Mouse (Mus musculus): Measurements from ENCODE around the gene Syna. TPM values are rescaled to one million over a fixed set of nuclear protein-coding genes. Genes with fewer than 3 reads are reported as not detected.

The Syna gene
- total RNA-seq, 4 experiments from 2014 or later, result not detected

DNA sequence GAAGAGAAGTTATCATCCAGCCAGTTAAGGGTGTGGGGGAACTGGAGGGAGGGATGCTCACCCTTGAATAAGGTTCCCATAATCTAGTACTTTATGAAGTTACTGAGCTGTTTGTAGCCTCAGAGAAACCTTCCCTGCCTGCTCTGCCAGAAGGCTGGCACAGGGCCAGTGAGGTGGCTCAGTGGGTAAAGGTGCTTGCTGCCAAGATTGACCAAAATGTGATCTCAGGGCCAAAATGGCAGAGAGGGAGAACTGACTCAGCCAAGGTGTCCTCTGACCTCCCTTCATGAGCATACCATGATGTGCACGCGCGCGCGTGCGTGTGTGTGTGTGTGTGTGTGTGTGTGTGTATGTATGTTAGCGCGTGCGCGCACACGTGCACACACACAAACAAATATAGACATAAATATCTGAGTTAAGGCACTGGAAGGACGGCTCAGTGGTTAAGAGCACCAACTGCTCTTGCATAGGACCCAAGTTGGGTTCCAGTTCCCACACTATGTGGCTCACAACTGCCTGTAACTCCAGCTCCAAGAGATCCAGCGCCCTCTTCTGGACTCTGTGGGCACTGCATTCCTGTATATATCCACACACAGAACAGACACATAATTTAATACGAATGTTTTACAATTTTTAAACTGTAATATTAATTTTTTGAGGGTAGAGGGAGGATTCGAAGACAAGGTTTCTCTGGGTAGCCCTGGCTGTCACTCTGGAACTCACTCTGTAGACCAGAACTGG is 33.8 kb downstream of the Syna start:
- no peak for DNase-seq

DNA sequence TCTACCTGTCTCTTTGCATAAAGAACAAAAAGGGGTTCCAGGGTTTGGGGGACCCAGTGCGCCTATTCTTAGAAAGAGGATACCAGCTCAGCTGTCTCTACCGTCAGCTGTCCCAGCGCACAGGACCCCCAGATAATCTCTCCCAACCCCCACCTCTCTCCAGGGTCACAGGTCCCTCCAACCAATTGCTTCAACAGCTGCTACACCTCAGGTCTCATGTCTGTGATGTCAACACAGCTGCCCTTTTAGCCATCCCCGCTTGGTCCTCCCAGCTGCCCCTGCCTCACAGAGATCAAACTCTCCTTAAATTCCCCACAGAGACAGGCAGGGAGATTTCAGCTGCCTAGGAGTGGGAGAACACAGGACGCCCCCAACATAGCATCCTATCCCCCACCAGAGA is 36.2 kb downstream of the Syna start:
- DNase-seq, result no peak

DNA sequence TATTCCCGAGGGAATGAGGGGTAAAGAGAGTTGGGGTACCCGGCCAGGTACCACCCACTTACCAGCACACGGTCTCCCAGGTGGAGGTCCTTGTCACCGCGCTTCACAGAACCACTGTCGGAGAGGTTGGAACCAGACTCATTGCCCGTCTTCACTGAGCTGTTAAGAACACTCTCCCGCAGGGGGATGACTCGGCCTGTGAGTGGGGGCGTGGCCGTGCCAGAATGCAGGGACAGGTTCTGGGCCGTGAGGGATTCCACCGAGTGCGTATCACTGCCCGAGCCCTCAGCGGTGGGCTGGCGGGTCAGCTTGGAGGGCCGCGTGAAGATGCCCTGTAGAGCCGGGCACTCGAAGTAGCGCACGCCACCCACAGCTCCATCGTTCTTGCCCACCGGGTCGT is 37.4 kb downstream of the Syna start:
- DNase-seq, result no peak

DNA sequence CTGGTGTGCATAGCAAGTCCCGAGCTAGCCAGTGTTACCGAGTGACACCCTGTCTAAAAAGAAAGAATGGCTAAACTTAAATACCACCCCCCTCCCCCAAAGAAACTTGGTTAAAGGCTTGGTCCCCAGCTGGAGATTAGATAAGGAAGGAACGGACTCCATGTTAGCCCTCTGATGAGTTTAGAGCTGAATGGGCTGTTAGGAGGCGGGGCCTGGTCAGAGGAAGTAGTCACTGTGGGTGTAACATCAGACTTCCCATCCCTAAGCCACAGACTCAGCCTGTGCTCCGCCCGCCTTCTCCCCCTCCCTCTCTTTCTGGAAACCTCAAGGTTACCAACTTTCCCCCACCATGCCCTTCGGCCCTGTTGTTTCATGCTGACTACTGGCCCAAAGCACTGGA is 38.2 kb downstream of the Syna start:
- no peak for DNase-seq

DNA sequence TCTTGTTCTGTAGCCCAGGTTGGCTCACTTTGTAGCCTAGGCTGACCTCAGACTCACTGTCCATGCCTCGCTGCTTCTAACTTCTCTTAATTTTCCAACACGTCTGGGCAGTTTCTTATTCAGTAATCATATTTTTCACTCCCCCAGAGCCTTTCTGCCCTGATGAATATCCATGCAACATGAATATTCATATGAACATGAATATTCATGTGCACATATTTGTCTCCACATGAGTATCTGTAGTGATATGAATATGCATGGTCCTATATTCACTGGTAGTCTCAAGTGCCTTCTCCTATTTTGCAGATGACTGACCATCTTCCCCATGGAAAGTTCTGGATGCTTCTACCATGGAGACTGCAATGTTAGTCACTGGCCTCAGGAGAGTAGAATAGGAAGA is 38.8 kb downstream of the Syna start:
- no peak for DNase-seq

DNA sequence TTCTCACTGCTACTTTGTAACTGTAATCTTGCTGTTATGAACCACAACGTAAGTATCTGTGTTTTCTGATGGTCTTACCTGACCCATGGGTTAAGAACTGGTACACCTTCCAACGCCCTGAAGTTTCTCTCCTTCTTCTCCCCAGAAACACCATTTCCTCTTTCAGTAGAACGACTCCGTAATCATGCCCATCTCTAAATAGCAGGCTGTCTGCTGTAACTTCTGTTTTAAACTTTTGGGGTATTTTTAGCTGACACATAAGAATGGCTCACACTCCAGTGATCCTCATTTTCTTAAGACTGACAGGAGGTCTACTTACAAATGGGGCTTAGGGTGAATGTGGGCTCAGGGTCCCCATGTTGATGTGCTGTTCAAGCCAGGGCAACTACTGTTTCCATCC is 39.9 kb downstream of the Syna start:
- no peak for DNase-seq

DNA sequence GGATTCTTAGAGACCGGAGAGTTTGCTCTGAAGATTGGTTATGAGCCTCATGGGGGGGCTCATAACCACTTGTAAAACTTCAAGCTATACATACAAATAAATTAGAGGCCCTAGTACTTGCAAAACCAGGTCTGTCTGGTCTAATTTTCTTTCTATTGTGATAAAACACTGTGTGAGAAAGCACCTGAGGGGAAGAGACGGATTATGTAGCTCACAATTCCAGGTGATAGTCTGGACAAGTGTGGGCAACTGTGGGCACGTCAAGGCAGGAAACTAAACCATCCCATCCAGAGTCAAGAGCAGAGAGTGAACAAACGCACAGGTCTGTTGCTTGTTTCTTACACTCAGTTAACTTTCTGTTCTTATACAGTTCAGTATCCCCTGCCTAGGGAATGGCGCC is 40.5 kb downstream of the Syna start:
- DNase-seq, result no peak

DNA sequence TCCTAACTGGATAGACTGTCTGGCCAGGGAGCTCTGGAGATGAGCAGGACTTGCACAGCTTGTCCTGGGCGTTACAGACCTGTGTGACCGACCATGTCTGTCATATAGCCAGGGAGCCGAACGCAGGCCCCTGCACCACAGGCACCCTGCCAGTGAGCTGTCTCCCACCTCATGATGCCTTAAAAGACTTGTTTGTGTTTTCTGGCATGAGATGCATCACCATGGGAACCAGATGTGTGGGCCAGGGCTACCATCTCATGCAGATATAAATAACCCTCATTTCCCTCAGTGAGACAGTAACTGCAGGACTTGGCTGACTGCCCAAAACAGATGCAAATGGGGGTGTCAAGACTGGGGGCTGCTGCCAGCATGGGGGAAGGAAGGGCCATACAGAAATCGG is 47.9 kb downstream of the Syna start:
- DNase-seq, result no peak

DNA sequence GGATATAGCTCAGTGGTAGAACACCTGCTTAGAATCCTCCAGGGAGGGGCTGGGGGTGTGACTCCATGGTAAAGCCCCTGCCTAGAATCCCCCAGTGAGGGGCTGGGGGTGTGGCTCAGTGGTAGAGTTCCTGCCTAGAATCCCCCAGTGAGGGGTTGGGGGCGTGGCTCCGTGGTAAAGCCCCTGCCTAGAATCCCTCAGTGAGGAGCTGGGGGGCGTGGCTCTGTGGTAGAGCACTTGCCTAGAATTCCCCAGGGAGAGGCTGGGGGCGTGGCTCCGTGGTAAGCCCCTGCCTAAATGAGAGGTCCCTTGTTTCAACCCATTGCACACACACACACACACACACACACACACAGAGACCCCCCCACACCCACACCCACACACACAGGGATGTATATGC is 49.7 kb downstream of the Syna start:
- no peak for DNase-seq

DNA sequence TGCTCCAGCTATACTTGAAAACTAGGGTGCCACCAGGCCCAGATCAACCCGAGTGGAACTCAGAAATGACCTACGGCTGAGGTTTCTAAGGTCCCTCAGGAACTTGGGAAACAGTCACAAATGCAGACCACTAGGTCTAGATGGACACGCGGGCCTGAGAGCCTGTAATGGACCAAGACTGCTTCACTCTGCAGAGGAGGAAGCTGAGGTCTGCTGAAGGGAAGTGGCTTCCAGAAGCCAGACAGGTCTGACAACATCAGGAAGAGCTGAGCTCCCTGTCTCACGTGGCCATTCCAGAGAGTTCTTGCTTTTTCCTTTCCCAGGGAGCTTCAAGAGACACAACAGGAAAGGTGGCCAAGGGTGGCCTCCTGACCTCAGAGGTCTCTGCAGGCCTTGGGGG is 51.0 kb downstream of the Syna start:
- DNase-seq, result no peak

Small RNAs within 50 kb of the gene (microRNA-seq; reads per million reads assigned to microRNA genes)
- gene Mir7228, result 0 to 0.17 reads per million in 2 experiments

Other genes with a start within 250 kb of the Syna start
- 100 to 1,000 TPM; 215 to 303 (median 258) TPM for gene Gtf2i, start 245.4 kb downstream of the Syna start, total RNA-seq (2022)
- 10 to 100 TPM; 46.0 to 93.0 (median 63.1) TPM for gene Gtf2ird1, start 103.5 kb downstream of the Syna start, total RNA-seq (2022)
- 10 to 100 TPM; 18.8 to 28.2 (median 22.9) TPM for gene Clip2, start 7.7 kb downstream of the Syna start, total RNA-seq (2022)
- 10 to 100 TPM; 39.8 to 56.8 (median 46.2) TPM for gene Rfc2, start 21.2 kb upstream of the Syna start, total RNA-seq (2022)
- gene Lat2, start 54.9 kb upstream of the Syna start, total RNA-seq (2022), result 10 to 100 TPM in 2 of 4 experiments, 1 to 10 TPM in 2; 4.8 to 11.3 (median 8.0) TPM
- 100 to 1,000 TPM; 241 to 258 (median 257) TPM for gene Eif4h, start 79.3 kb upstream of the Syna start, total RNA-seq (2022)
- gene Limk1, start 128.4 kb upstream of the Syna start, total RNA-seq (2022), result 10 to 100 TPM; 22.4 to 25.4 (median 23.7) TPM
- gene Eln, start 187.2 kb upstream of the Syna start, total RNA-seq (2022), result 10 to 100 TPM in 2 of 4 experiments, 1 to 10 TPM in 2; 6.8 to 12.7 (median 9.7) TPM

Data from adrenal gland, adult 8-10 months (tissue).